Mouse (Mus musculus): ENCODE measurements around the gene March6. TPM values are rescaled to one million over a fixed set of nuclear protein-coding genes. Genes with fewer than 3 reads are reported as not detected.

Gene March6
- total RNA-seq, 1 experiment from 2014 or later: 34.3 TPM

Other genes with a start within 250 kb of the March6 start
- 0.97 to 11.6 TPM (median 9.1 TPM) in 3 replicates for gene Ankrd33b, start 163.3 kb downstream of the March6 start, total RNA-seq (2017)
- 0.29 to 3.7 TPM (median 1.2 TPM) in 3 replicates for gene Ropn1l, start 77.3 kb downstream of the March6 start, total RNA-seq (2017)
- gene Cmbl, start 34.3 kb upstream of the March6 start, total RNA-seq (2017): not detected in 3 replicates
- 214 to 246 TPM (median 236 TPM) in 3 replicates for gene Cct5, start 70.8 kb upstream of the March6 start, total RNA-seq (2017)
- gene Fam173b, start 70.8 kb upstream of the March6 start, total RNA-seq (2017): 6.8 to 10.1 TPM (median 7.3 TPM) in 3 replicates

All from monocyte, adult 5-6 weeks (primary cell).